Mouse (Mus musculus) lung, postnatal 0 days (tissue): ENCODE measurements at regions not wholly inside any gene's neighbourhood (a gene's known extent, or its start where the extent isn't known, plus 50 kb on each side); places are given as distances from the start of the nearest gene placed in this dataset.
A peak's percentile ranks its signal among the peaks of the same experiment; 100 is the strongest.

Source experiments
- ATAC-seq: fragments of 200-750 bp; cut with Nextera tagmentation; 2 replicates; pipeline ENCODE4 v1.8.0; 2017; ENCODE audit warnings: moderate library complexity
- DNase-seq: peaks from one replicate; pipeline ENCODE4 v3.0.0-alpha.2; 2016; ENCODE audit warnings: low spot score
- H3K27ac ChIP-seq: fragments of 300-500 bp; sonication (generic); 2 replicates; pipeline ENCODE4 v1.5.1; 2014; ENCODE audit warnings: antibody characterized with exemption, mild to moderate bottlenecking, low read length, mixed read lengths
- H3K27me3 ChIP-seq: fragments of 300-500 bp; sonication (generic); replicated peaks from 2 replicates; pipeline ENCODE4 v1.6.1; 2014; ENCODE audit warnings: low read length, mixed read lengths; ENCODE audit not compliant: insufficient read depth
- H3K36me3 ChIP-seq: fragments of 300-500 bp; sonication (generic); 2 replicates; pipeline ENCODE4 v1.6.1; 2014; ENCODE audit warnings: low read length, mixed read lengths; ENCODE audit not compliant: insufficient read depth
- H3K4me1 ChIP-seq: fragments of 300-500 bp; sonication (generic); 2 replicates; pipeline ENCODE4 v1.6.1; 2014; ENCODE audit warnings: antibody characterized with exemption, low read depth, low read length, mixed read lengths; ENCODE audit not compliant: insufficient read depth
- H3K4me2 ChIP-seq: fragments of 300-500 bp; sonication (generic); replicated peaks from 2 replicates; pipeline ENCODE4 v1.6.1; 2014; ENCODE audit warnings: low read depth, mild to moderate bottlenecking, low read length, moderate library complexity, mixed read lengths
- H3K4me3 ChIP-seq: fragments of 300-500 bp; sonication (generic); 2 replicates; pipeline ENCODE4 v1.5.1; 2014; ENCODE audit warnings: low read depth, low read length
- H3K9ac ChIP-seq: fragments of 300-500 bp; sonication (generic); replicated peaks from 2 replicates; pipeline ENCODE4 v1.6.1; 2014; ENCODE audit warnings: low read depth, mild to moderate bottlenecking
- H3K9me3 ChIP-seq: fragments of 300-500 bp; sonication (generic); 2 replicates; pipeline ENCODE4 v1.6.1; 2016; ENCODE audit warnings: low read length, mixed read lengths
- CTCF ChIP-seq: IDR thresholded peaks from 2 replicates; pipeline ENCODE4 v1.5.1; 2016; ENCODE audit warnings: antibody characterized with exemption, mild to moderate bottlenecking
- EP300 ChIP-seq: IDR thresholded peaks from 2 replicates; pipeline ENCODE4 v1.6.1; 2016; ENCODE audit warnings: antibody characterized with exemption, mild to moderate bottlenecking, control low read depth
- WGBS: fragments of 180-500 bp; shearing (Covaris S2); extraction: QIAGEN DNeasy Blood & Tissue Kit; methylation state at CpG from one replicate; pipeline ENCODE4 v1.1.7; 2014; 5-methylcytosine and 5-hydroxymethylcytosine counted together

GRCm38 (mm10) chr1:76491187-76491586, 945.1 kb downstream of the Slc4a3 start:
- no peak for TF ChIP-seq CTCF
- no peak for TF ChIP-seq EP300
- no peaks in the 10 kb centered on the region for H3K27me3 ChIP-seq
- 53% methylated on average over 4 of the region's 4 CpGs for WGBS
- H3K27ac ChIP-seq: no peak overlapping the region
- ATAC-seq (no peak), DNase-seq (no peak)
- H3K4me3 ChIP-seq: no peak overlapping the region
- no peaks in the 10 kb centered on the region for H3K36me3 ChIP-seq
- no peaks in the 10 kb centered on the region for H3K9me3 ChIP-seq
- H3K9ac ChIP-seq: no peak overlapping the region
- H3K4me1 ChIP-seq: no peaks in the 10 kb centered on the region
- H3K4me2 ChIP-seq: no peak overlapping the region

GRCm38 (mm10) chr1:76505150-76505549, 959.1 kb downstream of the Slc4a3 start:
- Histone ChIP-seq H3K27ac (no peak overlapping the region), H3K27me3 (no peaks in the 10 kb centered on the region), H3K36me3 (no peaks in the 10 kb centered on the region), H3K4me1 (no peaks in the 10 kb centered on the region), H3K4me2 (no peak overlapping the region), H3K9ac (no peak overlapping the region), H3K4me3 (no peak overlapping the region), H3K9me3 (no peaks in the 10 kb centered on the region)
- ATAC-seq: no peak
- no peak for DNase-seq
- TF ChIP-seq CTCF (no peak), EP300 (no peak)

- no peak overlapping the region for H3K27ac ChIP-seq
- DNase-seq (no peak), ATAC-seq (no peak)
- H3K36me3 ChIP-seq: no peaks in the 10 kb centered on the region
- H3K4me1 ChIP-seq: no peaks in the 10 kb centered on the region
- no peak overlapping the region for H3K4me2 ChIP-seq
- H3K4me3 ChIP-seq: no peak overlapping the region
- TF ChIP-seq EP300 (no peak), CTCF (no peak)
- WGBS: 100% methylated on average over 1 of the region's 1 CpGs
- no peak overlapping the region for H3K9ac ChIP-seq
- H3K27me3 ChIP-seq: no peaks in the 10 kb centered on the region
- H3K9me3 ChIP-seq: no peaks in the 10 kb centered on the region
Measured at GRCm38 (mm10) chr1:76508821-76509220, 962.8 kb downstream of the Slc4a3 start.

GRCm38 (mm10) chr1:76509486-76509885, 963.4 kb downstream of the Slc4a3 start:
- WGBS: 87% methylated on average over 3 of the region's 3 CpGs
- TF ChIP-seq EP300 (no peak), CTCF (no peak)
- no peaks in the 10 kb centered on the region for H3K9me3 ChIP-seq

GRCm38 (mm10) chr1:76512156-76512555, 966.1 kb downstream of the Slc4a3 start:
- no peak for TF ChIP-seq EP300
- TF ChIP-seq CTCF: no peak
- Histone ChIP-seq H3K9me3 (no peaks in the 10 kb centered on the region), H3K9ac (no peak overlapping the region), H3K4me1 (no peaks in the 10 kb centered on the region), H3K4me3 (no peak overlapping the region), H3K4me2 (no peak overlapping the region), H3K27me3 (no peaks in the 10 kb centered on the region), H3K27ac (no peak overlapping the region), H3K36me3 (no peaks in the 10 kb centered on the region)
- no peak for ATAC-seq
- DNase-seq: no peak
- WGBS: 65% methylated on average over 1 of the region's 1 CpGs

More at GRCm38 (mm10) chr1:76509486-76509885, 963.4 kb downstream of the Slc4a3 start:
- no peaks in the 10 kb centered on the region for H3K27me3 ChIP-seq
- H3K9ac ChIP-seq: no peak overlapping the region
- H3K27ac ChIP-seq: no peak overlapping the region
- DNase-seq: no peak
- H3K4me3 ChIP-seq: no peak overlapping the region
- ATAC-seq: no peak
- no peaks in the 10 kb centered on the region for H3K4me1 ChIP-seq
- H3K36me3 ChIP-seq: no peaks in the 10 kb centered on the region
- H3K4me2 ChIP-seq: no peak overlapping the region

- no peak for TF ChIP-seq EP300
- no peak for TF ChIP-seq CTCF
- 77% methylated on average over 2 of the region's 2 CpGs for WGBS
Measured at GRCm38 (mm10) chr1:76513490-76513889, 967.4 kb downstream of the Slc4a3 start.

GRCm38 (mm10) chr1:76529531-76529930, 983.5 kb downstream of the Slc4a3 start:
- H3K4me3 ChIP-seq: no peak overlapping the region
- H3K36me3 ChIP-seq: no peaks in the 10 kb centered on the region
- H3K4me2 ChIP-seq: peak overlapping the region; percentile 14; the same call in 1 of the 2 replicates
- no peaks in the 10 kb centered on the region for H3K9me3 ChIP-seq
- H3K27ac ChIP-seq: no peak overlapping the region
- no peak for TF ChIP-seq CTCF
- TF ChIP-seq EP300: no peak
- H3K27me3 ChIP-seq: no peaks in the 10 kb centered on the region
- peak; percentile 6 for DNase-seq
- peaks cover 2% of the 10 kb centered on the region; the same call in 1 of the 2 replicates for H3K4me1 ChIP-seq
- ATAC-seq: no peak
- no peak overlapping the region for H3K9ac ChIP-seq
- 27% methylated on average over 9 of the region's 9 CpGs for WGBS

More at GRCm38 (mm10) chr1:76513490-76513889, 967.4 kb downstream of the Slc4a3 start:
- ATAC-seq (no peak), DNase-seq (no peak)
- Histone ChIP-seq H3K4me3 (no peak overlapping the region), H3K27me3 (no peaks in the 10 kb centered on the region), H3K9ac (no peak overlapping the region), H3K4me1 (no peaks in the 10 kb centered on the region), H3K36me3 (no peaks in the 10 kb centered on the region), H3K27ac (no peak overlapping the region), H3K9me3 (no peaks in the 10 kb centered on the region), H3K4me2 (no peak overlapping the region)
